Mouse (Mus musculus) MEL (cell line): ENCODE measurements around the gene Stt3b. TPM values are rescaled to one million over a fixed set of nuclear protein-coding genes. Genes with fewer than 3 reads are reported as not detected.

Experiments
- DNase-seq: peaks from one replicate; pipeline ENCODE4 v3.0.0; 2011; ENCODE audit warnings: low read depth, low spot score
- H3K27ac ChIP-seq: 2 replicates; pipeline ENCODE4 v1.5.1; 2012; ENCODE audit warnings: low read depth, mild to moderate bottlenecking, control low read depth, low read length, moderate library complexity; ENCODE audit not compliant: control insufficient read depth
- H3K27me3 ChIP-seq, 2 experiments: fragments of 150-350 bp in 1 of 2; sonication (generic) in 1 of 2; 2 replicates each; pipeline ENCODE4 v1.6.1; 2012; ENCODE audit warnings: low read length in 2 of 2, mild to moderate bottlenecking in 2 of 2, improper control_type of control experiment in 1 of 2, moderate library complexity in 1 of 2; ENCODE audit not compliant: insufficient read depth in 2 of 2, control insufficient read depth in 1 of 2
- H3K36me3 ChIP-seq, 2 experiments: 2 replicates each; pipeline ENCODE4 v1.6.1; 2012 to 2014; ENCODE audit warnings: low read length in 2 of 2, improper control_type of control experiment in 1 of 2, inconsistent platforms in 1 of 2, mild to moderate bottlenecking in 1 of 2; ENCODE audit not compliant: insufficient read depth in 2 of 2, control insufficient read depth in 1 of 2
- H3K4me1 ChIP-seq, 2 experiments: fragments of 150-350 bp in 1 of 2; sonication (generic) in 1 of 2; 2 replicates each; pipeline ENCODE4 v1.6.1; 2012; ENCODE audit warnings: low read length in 2 of 2, improper control_type of control experiment in 1 of 2, mild to moderate bottlenecking in 1 of 2; ENCODE audit not compliant: insufficient read depth in 2 of 2, control insufficient read depth in 1 of 2
- H3K4me3 ChIP-seq, 2 experiments: fragments of 150-350 bp in 1 of 2; sonication (generic) in 1 of 2; 2 replicates each; pipeline ENCODE4 v1.5.1; 2012; ENCODE audit warnings: low read depth in 2 of 2, low read length in 2 of 2, mild to moderate bottlenecking in 2 of 2, moderate library complexity in 2 of 2, control low read depth in 1 of 2, improper control_type of control experiment in 1 of 2; ENCODE audit not compliant: control insufficient read depth in 1 of 2, insufficient read depth in 1 of 2
- H3K79me2 ChIP-seq: 2 replicates; pipeline ENCODE4 v1.6.1; 2012; ENCODE audit warnings: mild to moderate bottlenecking, low read length, moderate library complexity; ENCODE audit not compliant: control insufficient read depth, poor library complexity, insufficient read depth
- H3K9ac ChIP-seq: 2 replicates; pipeline ENCODE4 v1.6.1; 2012; ENCODE audit warnings: low read depth, mild to moderate bottlenecking, control low read depth, low read length, moderate library complexity; ENCODE audit not compliant: control insufficient read depth, poor library complexity, severe bottlenecking
- H3K9me3 ChIP-seq: fragments of 150-350 bp; sonication (generic); replicated peaks from 2 replicates; pipeline ENCODE4 v1.6.1; 2012; ENCODE audit warnings: mild to moderate bottlenecking, low read length, improper control_type of control experiment, moderate library complexity; ENCODE audit not compliant: insufficient read depth
- CHD1 ChIP-seq: IDR thresholded peaks from 2 replicates; pipeline ENCODE4 v1.6.1; 2012; ENCODE audit warnings: low read depth, mild to moderate bottlenecking, inconsistent platforms, low read length, improper control_type of control experiment
- CTCF ChIP-seq, 3 experiments: IDR thresholded peaks in 2 of 3; conservative IDR thresholded peaks in 1 of 3; 2 replicates each; pipeline ENCODE4 v1.5.1; 2011 to 2012; ENCODE audit warnings: low read length in 3 of 3, low read depth in 2 of 3, mild to moderate bottlenecking in 2 of 3, improper control_type of control experiment in 1 of 3, inconsistent platforms in 1 of 3, mixed read lengths in 1 of 3, moderate library complexity in 1 of 3; ENCODE audit not compliant: control insufficient read depth in 1 of 3, insufficient read depth in 1 of 3, poor library complexity in 1 of 3, severe bottlenecking in 1 of 3
- E2F4 ChIP-seq: IDR thresholded peaks from 2 replicates; pipeline ENCODE4 v1.6.1; 2011; ENCODE audit warnings: low read depth, low read length, improper control_type of control experiment, borderline replicate concordance
- EP300 ChIP-seq, 2 experiments: IDR thresholded peaks; 2 replicates each; pipeline ENCODE4 v1.6.1; 2011; ENCODE audit warnings: improper control_type of control experiment in 2 of 2, low read length in 2 of 2, low read depth in 1 of 2, mild to moderate bottlenecking in 1 of 2
- GABPA ChIP-seq: IDR thresholded peaks from 2 replicates; pipeline ENCODE4 v1.6.1; 2012; ENCODE audit warnings: low read depth, mild to moderate bottlenecking, inconsistent platforms, low read length, improper control_type of control experiment, moderate library complexity
- JUND ChIP-seq: IDR thresholded peaks from 2 replicates; pipeline ENCODE4 v1.6.1; 2011; ENCODE audit warnings: low read depth, mild to moderate bottlenecking, improper control_type of control experiment, low read length
- KAT2A ChIP-seq: conservative IDR thresholded peaks from 2 replicates; pipeline ENCODE4 v1.6.1; 2012; ENCODE audit warnings: low read depth, low read length, improper control_type of control experiment, inconsistent platforms
- MAFK ChIP-seq: IDR thresholded peaks from 2 replicates; pipeline ENCODE4 v1.6.1; 2011; ENCODE audit warnings: low read depth, mild to moderate bottlenecking, low read length, improper control_type of control experiment, borderline replicate concordance
- MYB ChIP-seq: IDR thresholded peaks from 2 replicates; pipeline ENCODE4 v1.6.1; 2011; ENCODE audit warnings: mild to moderate bottlenecking, low read depth, low read length, improper control_type of control experiment
- NELFE ChIP-seq: IDR thresholded peaks from 2 replicates; pipeline ENCODE4 v1.6.1; 2011; ENCODE audit warnings: low read depth, low read length, improper control_type of control experiment
- POLR2A ChIP-seq, 2 experiments: IDR thresholded peaks; 2 replicates each; pipeline ENCODE4 v1.6.1; 2011 to 2012; ENCODE audit warnings: low read length in 2 of 2, mild to moderate bottlenecking in 2 of 2, control low read depth in 1 of 2, improper control_type of control experiment in 1 of 2, low read depth in 1 of 2, moderate library complexity in 1 of 2; ENCODE audit not compliant: control insufficient read depth in 1 of 2, insufficient read depth in 1 of 2, poor library complexity in 1 of 2
- POLR2AphosphoS2 ChIP-seq: IDR thresholded peaks from 2 replicates; pipeline ENCODE4 v1.6.1; 2011; ENCODE audit warnings: low read length, improper control_type of control experiment
- TAL1 ChIP-seq: IDR thresholded peaks from 2 replicates; pipeline ENCODE4 v1.6.1; 2012; ENCODE audit warnings: mild to moderate bottlenecking, inconsistent platforms, low read length, moderate library complexity, mixed read lengths
- USF1 ChIP-seq: IDR thresholded peaks from 2 replicates; pipeline ENCODE4 v1.6.1; 2014; ENCODE audit warnings: low read depth, mild to moderate bottlenecking, inconsistent platforms, low read length, improper control_type of control experiment, moderate library complexity
- USF2 ChIP-seq, 2 experiments: IDR thresholded peaks; 2 replicates each; pipeline ENCODE4 v1.6.1; 2011 to 2012; ENCODE audit warnings: improper control_type of control experiment in 2 of 2, low read length in 2 of 2, borderline replicate concordance in 1 of 2, inconsistent platforms in 1 of 2, low read depth in 1 of 2, mild to moderate bottlenecking in 1 of 2; ENCODE audit not compliant: insufficient read depth in 1 of 2
- ZC3H11A ChIP-seq: IDR thresholded peaks from 2 replicates; pipeline ENCODE4 v1.6.1; 2012; ENCODE audit warnings: low read depth, mild to moderate bottlenecking, inconsistent platforms, low read length, improper control_type of control experiment
- ZKSCAN1 ChIP-seq: IDR thresholded peaks from 2 replicates; pipeline ENCODE4 v1.6.1; 2012; ENCODE audit warnings: low read depth, mild to moderate bottlenecking, inconsistent platforms, low read length, improper control_type of control experiment, moderate library complexity
- ZNF384 ChIP-seq: IDR thresholded peaks from 2 replicates; pipeline ENCODE4 v1.6.1; 2012; ENCODE audit warnings: low read depth, mild to moderate bottlenecking, inconsistent platforms, low read length, improper control_type of control experiment
- polyA plus RNA-seq, 2 experiments: library from polyadenylated mRNA; stranded (reverse) in 1 of 2; unstranded in 1 of 2; fragments of >175 nt in 1 of 2; fragments of >200 nt in 1 of 2; gene quantifications; 2 replicates each; pipeline versions ENCODE4 v1.2.1 to v1.2.4; 2012; ENCODE audit warnings: low replicate concordance in 2 of 2, low read depth in 1 of 2; ENCODE audit not compliant: insufficient read length in 2 of 2, insufficient read depth in 1 of 2, missing spikeins in 1 of 2
- total RNA-seq: library from RNA; depleted of rRNA; stranded (reverse); fragments of 300-350 nt; gene quantifications from 2 replicates; pipeline ENCODE4 v1.2.3, GENCODE M21; 2012

Gene Stt3b
- total and polyA plus RNA-seq, 3 experiments: 81.9 to 263 (median 97.6) TPM

- Histone ChIP-seq H3K4me1 (no peaks in the 10 kb centered on the region), H3K36me3 (no peaks in the 10 kb centered on the region)
Observed at GRCm38 (mm10) chr9:115224744-115225354, 85.4 kb downstream of the Stt3b start.

GRCm38 (mm10) chr9:115221265-115221664 is 89.0 kb downstream of the Stt3b start:
- TF ChIP-seq GABPA: no peak
- no peak for TF ChIP-seq CTCF (IDR thresholded peaks at IDR 0.05 in 2 of 3, conservative IDR thresholded peaks at IDR 0.05 in 1 of 3; ENCODE audit: control insufficient read depth in 1 of 3, insufficient read depth in 1 of 3, low read depth in 2 of 3, low read length in 3 of 3, poor library complexity in 1 of 3, severe bottlenecking in 1 of 3)
- TF ChIP-seq POLR2A (IDR thresholded peaks at IDR 0.05; ENCODE audit: control insufficient read depth in 1 of 2, insufficient read depth in 1 of 2, low read depth in 1 of 2, low read length in 2 of 2, poor library complexity in 1 of 2): no peak
- TF ChIP-seq EP300 (IDR thresholded peaks at IDR 0.05; ENCODE audit: low read depth in 1 of 2, low read length in 2 of 2): no peak
- TF ChIP-seq E2F4: no peak
- TF ChIP-seq JUND: no peak
- no peak for TF ChIP-seq ZC3H11A
- TF ChIP-seq KAT2A: no peak
- no peak for TF ChIP-seq ZNF384
- Histone ChIP-seq H3K27ac (no peak overlapping the region), H3K9me3 (no peaks in the 10 kb centered on the region), H3K27me3 (no peaks in the 10 kb centered on the region), H3K36me3 (no peaks in the 10 kb centered on the region), H3K9ac (no peak overlapping the region), H3K4me1 (no peaks in the 10 kb centered on the region), H3K4me3 (no peak overlapping the region), H3K79me2 (no peaks in the 10 kb centered on the region)
- no peak for DNase-seq

More at GRCm38 (mm10) chr9:115224744-115225354, 85.4 kb downstream of the Stt3b start:
- Histone ChIP-seq H3K9ac (no peak overlapping the region), H3K9me3 (no peaks in the 10 kb centered on the region), H3K4me3 (no peak overlapping the region), H3K79me2 (no peaks in the 10 kb centered on the region), H3K27me3 (no peaks in the 10 kb centered on the region), H3K27ac (no peak overlapping the region)
- DNase-seq: no peak
- TF ChIP-seq MYB (no peak), POLR2AphosphoS2 (no peak), ZKSCAN1 (no peak), NELFE (no peak), ZNF384 (no peak), CHD1 (no peak), TAL1 (no peak), CTCF (IDR thresholded peaks at IDR 0.05 in 2 of 3, conservative IDR thresholded peaks at IDR 0.05 in 1 of 3; ENCODE audit: control insufficient read depth in 1 of 3, insufficient read depth in 1 of 3, low read depth in 2 of 3, low read length in 3 of 3, poor library complexity in 1 of 3, severe bottlenecking in 1 of 3) (no peak), USF1 (no peak), USF2 (IDR thresholded peaks at IDR 0.05; ENCODE audit: borderline replicate concordance in 1 of 2, insufficient read depth in 1 of 2, low read depth in 1 of 2, low read length in 2 of 2) (no peak), GABPA (no peak), MAFK (no peak)
